Mouse (Mus musculus): ENCODE results near the gene Rffl.

GRCm38 (mm10) chr11:82831008-82831893, 39.8 kb downstream of the Rffl start:
- TF ChIP-seq GATA1 (IDR thresholded peaks at IDR 0.05; ENCODE audit: low read length) = no peak
- no peak for TF ChIP-seq TAL1 (IDR thresholded peaks at IDR 0.05; ENCODE audit: low read length)

All from erythroblast, embryonic 14.5 days (primary cell).